Comparison of ENCODE assay signal across 16 mouse cellular contexts in genomic region chr13:100612903-100613302, GRCm38 (mm10). TPM values are rescaled to one million over a fixed set of nuclear protein-coding genes. Genes with fewer than 3 reads are reported as not detected.
DNase-seq lines count a peak whose midpoint lies in the region; ATAC-seq and TF ChIP-seq lines count a peak whose summit lies in the region.
"Had no signal": no experiment of that assay in that cellular context is flagged by ENCODE, and none has a peak within 500 bp of the region (broad histone marks: within the 10 kb centered on the region; RNA-seq: fewer than 3 reads in every experiment).

No protein-coding gene starts in this region.

- H3K36me3 ChIP-seq in hindbrain, postnatal 0 days (ENCODE audit: insufficient read depth, low read length) = peaks cover 12% of the 10 kb centered on the region; the same call in 1 of the 2 replicates
- peaks cover 8% of the 10 kb centered on the region; the same call in 1 of the 2 replicates for H3K36me3 ChIP-seq in hindbrain, embryonic 12.5 days
- H3K36me3 ChIP-seq in ES-Bruce4 (ENCODE audit: control insufficient read depth, insufficient read depth, low read length, poor library complexity, severe bottlenecking) = no peaks in the 10 kb centered on the region

- H3K27ac ChIP-seq in hindbrain, postnatal 0 days = no peak overlapping the region
- no peak overlapping the region for H3K27ac ChIP-seq in hindbrain, embryonic 12.5 days
- H3K27ac ChIP-seq in ES-Bruce4 (ENCODE audit: insufficient read depth, low read length) = no peak overlapping the region
- H3K27ac ChIP-seq: embryonic facial prominence, embryonic 13.5 days; forebrain, embryonic 13.5 days; heart, embryonic 10.5 days; hindbrain, embryonic 10.5 days; limb, embryonic 12.5 days; neural tube, embryonic 15.5 days had no signal

- no peaks in the 10 kb centered on the region for H3K9me3 ChIP-seq in hindbrain, postnatal 0 days (ENCODE audit: low read length)
- H3K9me3 ChIP-seq in hindbrain, embryonic 12.5 days (replicated peaks) = peaks cover 2% of the 10 kb centered on the region
- H3K9me3 ChIP-seq in ES-Bruce4 (replicated peaks; ENCODE audit: control insufficient read depth, insufficient read depth, low read length, poor library complexity, severe bottlenecking) = no peaks in the 10 kb centered on the region
- H3K9me3 ChIP-seq: forebrain, embryonic 13.5 days; heart, embryonic 10.5 days; hindbrain, embryonic 10.5 days had no signal

- no peak overlapping the region for H3K4me2 ChIP-seq in hindbrain, postnatal 0 days (ENCODE audit: low read depth, low read length)
- no peak overlapping the region for H3K4me2 ChIP-seq in hindbrain, embryonic 12.5 days (replicated peaks)
- H3K4me2 ChIP-seq: embryonic facial prominence, embryonic 13.5 days; forebrain, embryonic 13.5 days; limb, embryonic 12.5 days; neural tube, embryonic 15.5 days had no signal

- peak; percentile 1 for DNase-seq in hindbrain, postnatal 0 days (ENCODE audit: low spot score)
- DNase-seq in lung, postnatal 36 days = peak; percentile 15
- no peak for DNase-seq in lung, adult 18-20 months
- DNase-seq in retina, embryonic 14.5 days (ENCODE audit: low spot score) = peak; percentile 12
- no peak for DNase-seq in spleen, postnatal 4 days (ENCODE audit: low spot score in 2 of 2)
- no peak for DNase-seq in right cerebral cortex, postnatal 14 days
- DNase-seq: lung, postnatal 4 days; thymus, postnatal 25 days had no signal

- H3K4me3 ChIP-seq in hindbrain, postnatal 0 days (ENCODE audit: low read length) = no peak overlapping the region
- no peak overlapping the region for H3K4me3 ChIP-seq in hindbrain, embryonic 12.5 days
- H3K4me3 ChIP-seq in ES-Bruce4 (ENCODE audit: low read depth, low read length) = no peak overlapping the region
- H3K4me3 ChIP-seq: embryonic facial prominence, embryonic 13.5 days; forebrain, embryonic 13.5 days; heart, embryonic 10.5 days; hindbrain, embryonic 10.5 days; limb, embryonic 12.5 days; neural tube, embryonic 15.5 days had no signal

- H3K4me1 ChIP-seq in hindbrain, postnatal 0 days (ENCODE audit: insufficient read depth, low read length) = no peaks in the 10 kb centered on the region
- H3K4me1 ChIP-seq in hindbrain, embryonic 12.5 days = peaks cover 8% of the 10 kb centered on the region; the same call in 1 of the 2 replicates
- no peaks in the 10 kb centered on the region for H3K4me1 ChIP-seq in ES-Bruce4 (ENCODE audit: control insufficient read depth, insufficient read depth, low read length)

- TF ChIP-seq EP300 in ES-Bruce4 (IDR thresholded peaks at IDR 0.05; ENCODE audit: insufficient read depth, low read depth, low read length) = no peak

- WGBS in hindbrain, postnatal 0 days = 58% methylated on average over 2 of the region's 2 CpGs
- 56% methylated on average over 2 of the region's 2 CpGs for WGBS in hindbrain, embryonic 12.5 days

- no peak for ATAC-seq in hindbrain, postnatal 0 days
- ATAC-seq in hindbrain, embryonic 12.5 days (ENCODE audit: low FRiP score) = no peak
- ATAC-seq: forebrain, embryonic 13.5 days had no signal

- TF ChIP-seq CTCF in hindbrain, postnatal 0 days (IDR thresholded peaks at IDR 0.05; ENCODE audit: low read depth) = peak; percentile 7; the same call in 1 of the 2 replicates
- TF ChIP-seq CTCF in ES-Bruce4 (IDR thresholded peaks at IDR 0.05; ENCODE audit: low read depth, low read length) = peak; percentile 76

- H3K9ac ChIP-seq in hindbrain, postnatal 0 days (replicated peaks; ENCODE audit: low read length) = no peak overlapping the region
- no peak overlapping the region for H3K9ac ChIP-seq in hindbrain, embryonic 12.5 days
- H3K9ac ChIP-seq in ES-Bruce4 (ENCODE audit: low read depth, poor library complexity, severe bottlenecking) = no peak overlapping the region
- H3K9ac ChIP-seq: embryonic facial prominence, embryonic 13.5 days; forebrain, embryonic 13.5 days; limb, embryonic 12.5 days; neural tube, embryonic 15.5 days had no signal

- no peak for TF ChIP-seq POLR2A in ES-Bruce4 (IDR thresholded peaks at IDR 0.05; ENCODE audit: insufficient read depth, low read length)

- H3K27me3 ChIP-seq in hindbrain, postnatal 0 days (ENCODE audit: insufficient read depth, low read length) = no peaks in the 10 kb centered on the region
- peaks cover 25% of the 10 kb centered on the region for H3K27me3 ChIP-seq in hindbrain, embryonic 12.5 days
- no peaks in the 10 kb centered on the region for H3K27me3 ChIP-seq in ES-Bruce4 (ENCODE audit: control insufficient read depth, insufficient read depth, low read length, poor library complexity, severe bottlenecking)

RNA-seq across cellular contexts. Expression of gene Marveld2, which starts 3.9 kb away (rescaled TPM):
- 2.1 and 3.8 TPM in 2 replicates for total RNA-seq in hindbrain, postnatal 0 days (2014; rRNA removed)
- 2.9 and 3.2 TPM in 2 replicates for polyA plus RNA-seq in hindbrain, postnatal 0 days (2015; fragmentation: Nextera tagmentation; extraction: Ambion mirVana)
- 3.4 and 4.2 TPM in 2 replicates for polyA plus RNA-seq in hindbrain, embryonic 12.5 days (2016; fragmentation: Nextera tagmentation; extraction: Ambion mirVana)
- 14.2 and 17.2 TPM in 2 replicates for polyA plus RNA-seq in ES-Bruce4 (2011; ENCODE audit: insufficient read depth, insufficient read length, low read depth, missing spikeins)

RNA-seq across cellular contexts. Expression of gene Ak6, which starts 37.9 kb away (rescaled TPM):
- total RNA-seq in hindbrain, postnatal 0 days (2014; rRNA removed) = 101 and 123 TPM in 2 replicates
- polyA plus RNA-seq in hindbrain, postnatal 0 days (2015; fragmentation: Nextera tagmentation; extraction: Ambion mirVana) = 320 and 328 TPM in 2 replicates
- polyA plus RNA-seq in hindbrain, embryonic 12.5 days (2016; fragmentation: Nextera tagmentation; extraction: Ambion mirVana) = 257 and 279 TPM in 2 replicates
- polyA plus RNA-seq in ES-Bruce4 (2011; ENCODE audit: insufficient read depth, insufficient read length, low read depth, missing spikeins) = 200 and 203 TPM in 2 replicates

RNA-seq across cellular contexts. Expression of gene Rad17, which starts 37.9 kb away (rescaled TPM):
- total RNA-seq in hindbrain, postnatal 0 days (2014; rRNA removed) = 10.0 and 13.1 TPM in 2 replicates
- 12.3 and 14.1 TPM in 2 replicates for polyA plus RNA-seq in hindbrain, postnatal 0 days (2015; fragmentation: Nextera tagmentation; extraction: Ambion mirVana)
- polyA plus RNA-seq in hindbrain, embryonic 12.5 days (2016; fragmentation: Nextera tagmentation; extraction: Ambion mirVana) = 24.0 and 25.1 TPM in 2 replicates
- 39.7 TPM in 2 replicates for polyA plus RNA-seq in ES-Bruce4 (2011; ENCODE audit: insufficient read depth, insufficient read length, low read depth, missing spikeins)

RNA-seq across cellular contexts. Expression of gene Taf9, which starts 38.5 kb away (rescaled TPM):
- total RNA-seq in hindbrain, postnatal 0 days (2014; rRNA removed) = 34.7 and 37.3 TPM in 2 replicates
- polyA plus RNA-seq in hindbrain, postnatal 0 days (2015; fragmentation: Nextera tagmentation; extraction: Ambion mirVana) = 38.0 and 42.8 TPM in 2 replicates
- polyA plus RNA-seq in hindbrain, embryonic 12.5 days (2016; fragmentation: Nextera tagmentation; extraction: Ambion mirVana) = 18.3 and 27.6 TPM in 2 replicates
- 13.2 and 17.4 TPM in 2 replicates for polyA plus RNA-seq in ES-Bruce4 (2011; ENCODE audit: insufficient read depth, insufficient read length, low read depth, missing spikeins)

RNA-seq across cellular contexts. Expression of gene Ccdc125, which starts 56.6 kb away (rescaled TPM):
- 0.21 and 0.36 TPM in 2 replicates for total RNA-seq in hindbrain, postnatal 0 days (2014; rRNA removed)
- polyA plus RNA-seq in hindbrain, postnatal 0 days (2015; fragmentation: Nextera tagmentation; extraction: Ambion mirVana) = 1.3 and 1.4 TPM in 2 replicates
- polyA plus RNA-seq in hindbrain, embryonic 12.5 days (2016; fragmentation: Nextera tagmentation; extraction: Ambion mirVana) = 3.4 and 3.6 TPM in 2 replicates
- polyA plus RNA-seq in ES-Bruce4 (2011; ENCODE audit: insufficient read depth, insufficient read length, low read depth, missing spikeins) = 3.6 and 3.8 TPM in 2 replicates

Comparison
In these comparisons a context has a peak if more than half of its experiments do, and no peak if none do; other contexts are left out.
1. DNase-seq: peak in hindbrain, postnatal 0 days (single experiment), lung, postnatal 36 days (single experiment) and retina, embryonic 14.5 days (single experiment); none in lung, adult 18-20 months (0 of 2), spleen, postnatal 4 days (0 of 2) and right cerebral cortex, postnatal 14 days (single experiment).